Mouse (Mus musculus) kidney, postnatal 14 days (tissue): ENCODE measurements around the gene Fzr1.

ENCODE experiments used
- DNase-seq: peaks from one replicate; pipeline ENCODE4 v3.0.0; 2022; ENCODE audit warnings: mixed read lengths

The Fzr1 gene

DNA sequence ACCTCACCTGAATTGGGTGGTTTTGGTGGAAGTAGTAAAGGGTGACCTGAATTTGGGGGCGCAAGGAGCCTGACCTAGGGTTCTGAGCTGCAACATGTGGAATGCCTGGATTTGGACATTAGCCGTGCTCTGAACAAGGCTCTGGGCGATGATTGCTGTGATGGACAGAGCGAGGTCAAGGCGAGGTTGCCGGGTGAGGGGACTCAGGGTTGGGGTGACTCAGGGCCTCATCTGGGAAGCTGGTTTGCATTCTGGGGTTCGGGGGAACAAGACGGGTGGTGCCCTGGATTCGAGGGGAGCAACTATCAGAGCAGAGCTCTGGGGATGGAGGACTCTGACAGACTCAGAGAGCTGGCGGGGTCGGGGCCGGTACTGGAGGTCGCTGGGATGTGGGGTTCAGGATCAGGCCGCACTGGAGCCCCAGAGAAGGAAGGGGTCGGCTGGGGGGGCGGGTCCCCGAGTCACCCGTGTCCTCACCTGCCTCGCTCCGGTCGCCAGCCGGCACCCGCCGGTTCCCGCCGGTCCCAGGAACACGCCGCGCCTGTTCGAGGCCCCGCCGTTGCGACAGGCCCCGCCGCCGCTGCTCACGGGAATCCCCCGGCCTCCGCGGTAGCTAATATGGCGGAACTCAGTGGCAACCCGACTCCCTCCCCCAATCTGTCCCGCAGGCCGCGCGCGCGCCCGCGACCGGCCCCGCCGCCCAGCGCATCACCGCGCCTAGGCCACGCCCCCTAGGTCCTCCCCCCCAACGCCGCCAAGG lies at the start of gene Fzr1:
Gene Fzr1, minus strand, starts transcription at position 724 of the 760 bp plus-strand sequence.
- no peak for DNase-seq

GRCm38 (mm10) chr10:81427804-81428506 lies 49.6 kb upstream of the Fzr1 start:
- peak; percentile 13 for DNase-seq

DNA sequence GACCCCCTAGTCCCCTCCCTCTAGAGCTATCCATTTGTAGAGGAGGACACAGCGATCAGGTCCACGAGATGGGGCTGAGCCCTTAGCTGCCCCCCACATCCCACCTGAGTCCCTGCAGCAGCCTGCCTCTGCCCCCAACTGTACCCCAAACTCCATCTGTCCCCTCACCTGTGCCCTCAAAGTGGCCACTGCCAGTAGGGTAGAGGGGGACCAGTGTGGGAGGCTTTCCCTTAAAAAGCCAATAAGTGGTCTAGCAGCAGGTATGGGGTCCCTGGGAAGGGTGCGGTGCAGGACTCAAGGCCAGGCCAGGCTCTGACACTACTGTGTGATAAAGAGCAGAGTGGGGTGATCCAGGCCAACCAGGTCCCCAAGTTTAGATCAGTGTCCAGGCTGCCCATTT lies 49.0 kb upstream of the Fzr1 start:
- no peak for DNase-seq

DNA sequence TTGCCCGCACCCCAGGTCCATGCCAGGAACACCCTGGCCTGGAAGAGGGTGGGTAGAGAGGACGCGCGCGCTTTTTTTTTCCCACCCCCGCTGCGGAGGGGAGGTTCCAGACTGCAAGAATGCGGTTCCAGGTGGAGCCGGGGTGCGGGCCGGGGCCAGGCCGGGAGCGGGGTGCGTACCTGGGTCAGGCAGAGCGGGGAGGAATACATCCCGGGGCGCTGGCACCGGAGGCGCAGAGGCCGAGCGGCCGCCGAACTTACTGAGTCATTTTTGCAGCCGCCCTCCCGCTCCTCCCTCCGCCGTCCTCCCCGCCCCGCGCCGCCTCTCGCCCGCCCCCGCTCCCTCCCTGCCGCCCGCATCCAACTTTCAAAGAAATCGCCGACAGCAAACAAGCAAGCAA lies 48.6 kb upstream of the Fzr1 start:
- peak; percentile 82 for DNase-seq

DNA sequence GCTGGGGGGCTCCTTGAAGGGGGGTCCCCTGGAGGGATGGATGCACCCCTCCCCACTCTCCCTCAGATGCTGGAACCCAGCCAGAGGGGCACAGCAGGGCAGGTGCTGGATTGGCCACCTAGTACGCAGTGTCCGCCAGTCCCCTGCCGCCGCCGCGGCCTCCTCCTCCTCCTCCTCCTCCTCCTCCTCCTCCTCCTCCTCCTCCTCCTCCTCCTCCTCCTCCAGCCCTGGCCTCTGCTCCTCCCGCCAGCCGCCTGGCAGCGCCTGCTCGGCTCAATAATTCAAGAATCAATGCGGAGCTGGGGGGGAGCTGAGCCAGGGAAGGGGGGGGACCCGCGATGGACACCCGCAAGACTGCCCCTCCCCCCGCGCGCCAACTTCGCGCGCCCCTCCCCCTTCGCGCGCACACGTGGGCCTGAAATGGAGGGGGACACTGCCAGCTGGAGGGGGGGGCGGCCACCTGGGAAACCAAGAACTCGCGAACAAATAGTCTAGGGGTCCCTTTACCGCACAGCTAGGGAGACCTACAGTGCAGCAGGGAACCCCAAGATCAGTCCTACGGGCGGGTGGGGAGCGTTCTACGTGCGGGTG lies 47.9 kb upstream of the Fzr1 start:
- peak; percentile 41 for DNase-seq

DNA sequence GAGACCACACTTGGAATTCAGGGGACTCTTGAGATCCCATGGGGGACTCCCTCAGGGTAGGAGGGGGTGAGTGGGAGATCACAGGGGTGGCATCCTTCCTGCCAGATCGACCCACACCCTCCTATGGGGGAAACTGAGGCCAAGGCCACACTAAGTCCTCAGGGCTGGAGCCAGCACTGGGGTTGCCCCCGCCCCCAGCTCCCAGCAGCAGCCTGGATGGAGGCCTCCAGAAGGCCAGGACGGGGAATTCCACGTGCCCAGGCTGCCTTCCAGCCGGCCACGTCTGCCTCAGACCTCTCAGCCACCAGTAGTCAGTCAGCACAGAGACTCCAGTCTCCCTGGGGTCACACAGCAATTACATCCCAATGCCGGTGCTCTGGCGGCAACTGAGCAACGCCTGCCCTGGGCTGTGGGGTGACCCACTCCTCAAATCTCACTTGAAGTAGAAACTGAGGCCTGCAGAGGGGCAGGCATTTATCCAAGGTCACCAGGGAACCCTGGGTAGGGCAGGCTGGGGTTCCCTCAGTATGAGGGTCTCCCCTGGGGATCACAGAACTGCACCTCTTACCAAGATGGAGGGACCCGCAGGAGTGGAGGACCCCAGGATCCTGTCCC lies 47.0 kb upstream of the Fzr1 start:
- peak; percentile 56 for DNase-seq

GRCm38 (mm10) chr10:81424246-81425051 lies 46.1 kb upstream of the Fzr1 start:
- peak; percentile 82 for DNase-seq

GRCm38 (mm10) chr10:81423476-81424245 lies 45.3 kb upstream of the Fzr1 start:
- peak; percentile 7 for DNase-seq

DNA sequence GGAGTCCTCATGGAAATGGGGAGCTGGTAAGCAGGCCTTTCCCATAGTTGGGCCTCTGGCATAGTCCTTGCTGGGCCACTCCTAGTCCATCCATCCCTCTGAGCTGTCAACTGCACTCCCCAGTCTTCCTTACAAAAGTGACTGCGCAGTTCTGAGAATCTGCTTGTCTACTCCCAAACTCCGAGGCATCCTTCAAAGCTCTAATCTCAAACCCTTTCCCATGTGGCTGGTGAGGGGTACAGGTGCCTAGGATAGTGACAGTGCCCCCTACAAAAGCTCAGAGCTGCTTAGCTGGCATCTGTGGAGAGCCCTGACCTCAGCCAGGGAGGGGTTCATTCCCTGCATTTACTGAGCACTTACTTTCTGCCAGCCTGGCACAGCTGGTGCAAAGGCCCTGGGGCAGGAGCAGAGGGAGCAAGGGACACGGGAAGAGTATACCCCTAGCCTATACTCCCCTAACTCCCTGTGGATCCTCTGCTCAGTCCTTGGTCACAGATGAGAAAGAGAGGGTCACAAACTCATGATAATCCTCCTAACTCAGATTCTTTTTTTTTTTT lies 44.4 kb upstream of the Fzr1 start:
- DNase-seq = no peak

GRCm38 (mm10) chr10:81422191-81422590 lies 43.9 kb upstream of the Fzr1 start:
- DNase-seq = no peak

DNA sequence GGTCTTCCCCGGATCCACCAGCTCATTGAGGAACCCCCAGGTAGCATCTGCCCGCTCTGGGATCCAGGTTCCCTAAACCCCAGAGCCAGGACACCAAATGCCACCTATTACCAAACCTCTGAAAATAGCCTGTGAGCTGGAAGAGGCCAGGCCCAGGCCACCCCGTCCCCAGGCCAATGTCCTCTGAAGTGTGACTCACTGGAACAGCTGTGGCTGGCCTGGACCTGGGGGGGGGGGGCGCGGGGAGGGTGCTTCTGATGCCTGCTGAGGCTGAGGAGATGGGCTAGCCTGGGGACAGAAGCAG lies 43.4 kb upstream of the Fzr1 start:
- peak; percentile 9 for DNase-seq

GRCm38 (mm10) chr10:81421041-81421796 lies 42.9 kb upstream of the Fzr1 start:
- DNase-seq = no peak

DNA sequence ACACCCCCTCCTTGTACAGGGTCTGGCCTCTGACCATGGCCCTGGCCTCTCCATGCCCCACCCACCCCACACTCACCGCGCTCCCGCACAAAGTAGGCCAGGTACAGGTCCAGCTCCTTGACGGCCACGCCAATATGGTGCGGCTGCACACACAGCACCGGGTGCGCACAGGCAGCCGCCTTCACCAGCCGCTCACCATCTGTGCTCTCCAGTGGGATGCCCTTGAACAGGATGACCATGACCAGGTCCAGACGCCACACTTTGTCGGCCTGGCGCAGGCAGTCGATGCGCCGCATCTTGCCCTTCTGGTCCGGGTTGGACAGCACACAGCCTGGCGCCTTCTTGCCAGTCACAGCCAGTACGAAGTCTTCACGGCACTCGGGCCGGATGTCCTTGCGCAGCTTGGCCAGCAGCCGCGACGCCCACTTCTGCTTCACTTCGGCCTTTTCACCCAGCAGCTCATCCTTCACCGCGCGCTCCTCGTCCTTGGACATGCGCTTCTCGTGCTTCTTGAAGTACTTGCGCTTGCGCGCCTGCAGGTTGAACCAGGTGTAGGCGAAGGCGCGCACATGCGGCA lies 42.0 kb upstream of the Fzr1 start:
- peak; percentile 15 for DNase-seq

DNA sequence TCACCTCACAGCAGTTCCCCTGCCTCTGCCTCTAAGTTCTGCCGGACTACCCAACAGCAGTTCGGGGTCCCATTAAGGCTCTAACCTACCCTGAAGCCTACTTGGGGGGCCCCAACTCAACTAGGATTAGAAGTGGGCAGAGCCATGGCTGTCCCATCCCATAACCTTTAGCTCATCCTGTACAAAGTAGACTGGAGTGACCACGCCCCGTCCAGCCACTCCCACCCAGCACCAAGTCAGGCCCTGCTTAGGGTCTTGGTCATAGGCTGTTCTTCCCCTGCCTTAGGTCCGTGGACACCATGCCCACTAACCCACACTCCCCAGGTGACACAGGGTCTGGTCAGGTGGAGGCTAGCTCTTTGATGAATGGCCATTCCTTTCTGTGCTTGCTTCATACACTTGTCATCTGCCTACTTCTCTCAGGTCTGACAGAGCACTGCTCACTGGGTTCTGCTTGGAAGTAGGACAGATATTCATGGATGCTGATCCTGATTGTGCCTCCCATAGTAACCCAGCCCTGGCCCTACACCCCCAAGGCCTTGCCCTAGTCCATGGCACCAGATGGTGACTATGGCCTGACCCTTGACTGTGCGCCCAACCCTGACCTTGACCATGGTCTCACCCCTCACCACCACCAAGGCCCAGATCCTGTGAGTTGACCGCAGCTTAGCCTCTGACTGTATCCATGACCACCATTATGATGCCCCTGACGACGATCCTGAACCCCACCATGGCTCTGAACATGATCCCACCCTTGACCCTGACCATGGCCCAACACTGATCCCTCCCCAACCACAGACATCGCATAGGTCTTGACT lies 41.0 kb upstream of the Fzr1 start:
- DNase-seq = peak; percentile 2

DNA sequence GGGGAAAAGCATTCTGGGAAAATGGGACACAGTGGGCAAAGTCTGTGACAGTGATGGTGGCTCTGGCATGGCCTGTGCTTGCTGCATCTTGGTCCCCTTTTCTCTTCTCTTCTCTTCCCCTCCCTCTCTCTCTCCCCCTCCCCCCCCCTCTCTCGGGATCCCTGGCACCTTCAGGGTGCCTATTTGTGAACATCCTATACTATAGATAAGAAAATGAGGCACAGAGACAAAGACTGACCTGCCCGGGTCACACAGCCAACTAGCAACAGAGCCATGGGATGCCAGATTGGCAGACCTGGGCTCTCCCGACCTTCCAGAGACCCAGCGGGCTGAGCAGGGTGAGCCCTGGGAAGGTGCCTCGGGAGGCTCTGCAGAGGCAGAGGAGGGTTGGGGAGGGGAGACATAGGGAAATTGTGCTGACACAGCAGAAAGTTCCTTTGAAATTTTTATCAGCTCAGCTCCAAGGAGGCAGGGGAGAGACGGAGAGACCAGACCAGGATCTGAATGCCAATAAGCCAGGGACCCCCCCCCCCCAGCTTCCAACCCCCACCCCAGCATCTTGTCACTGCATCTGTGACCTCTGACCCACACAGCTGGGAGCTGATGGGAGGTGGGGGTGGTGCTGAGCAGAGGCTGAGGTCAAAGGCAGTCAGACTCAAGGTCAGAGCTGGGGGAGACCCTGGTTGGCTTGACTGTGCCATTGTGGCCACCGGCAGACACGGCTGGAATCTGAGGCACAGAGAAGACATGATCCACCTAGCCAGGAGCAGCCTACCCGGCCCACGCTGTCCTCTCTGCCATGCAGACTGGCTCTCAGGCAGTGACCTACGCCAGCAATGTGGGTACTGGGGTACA lies 40.1 kb upstream of the Fzr1 start:
- no peak for DNase-seq

DNA sequence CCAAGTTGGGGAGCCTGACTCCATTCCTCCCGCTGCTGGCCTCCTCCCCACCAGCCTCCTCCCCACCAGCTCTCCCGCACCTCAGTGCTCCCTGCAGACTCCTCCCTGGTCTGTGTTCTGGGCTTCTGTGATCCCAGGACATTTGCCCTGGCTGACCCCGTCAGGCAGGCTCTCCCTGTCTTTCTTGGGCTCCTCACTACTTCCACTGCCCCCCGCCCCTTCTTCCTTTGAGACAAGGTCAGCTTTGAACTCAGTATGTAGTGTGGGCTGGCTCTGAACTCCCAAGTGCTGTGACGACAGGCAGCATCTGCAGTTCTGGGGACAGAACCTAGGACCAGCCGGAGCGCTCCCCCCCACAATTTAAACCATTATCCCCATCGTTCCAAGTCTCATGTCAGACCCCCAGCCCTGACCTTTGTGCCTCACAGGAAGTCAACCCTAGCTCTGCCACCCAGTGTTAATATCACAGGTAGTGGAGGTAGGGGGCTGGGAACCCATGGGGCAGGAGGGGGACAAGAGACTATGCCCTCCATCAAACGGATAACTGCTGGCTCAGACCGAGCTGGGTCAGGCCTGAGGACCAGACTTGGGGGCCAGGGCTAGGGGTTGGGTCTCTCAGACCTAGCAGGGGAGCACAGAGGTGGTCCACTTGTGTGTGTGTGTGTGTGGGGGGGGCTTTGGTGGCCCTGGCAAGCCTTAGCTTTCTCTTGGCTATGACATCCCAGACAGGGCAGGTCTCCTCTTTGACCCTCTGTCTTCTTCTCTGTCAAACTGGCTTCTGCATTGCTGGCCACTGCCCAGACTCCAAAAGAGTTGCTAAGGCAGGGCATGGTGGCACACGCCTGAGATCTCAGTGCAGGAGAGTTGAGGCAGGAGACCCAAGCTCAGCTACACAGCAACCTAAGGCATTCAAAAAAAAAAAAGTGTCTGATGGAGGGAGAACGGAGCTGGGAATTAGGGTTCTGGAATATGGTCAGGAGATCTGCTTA lies 39.2 kb upstream of the Fzr1 start:
- DNase-seq = no peak

- peak; percentile 91 for DNase-seq
These were observed 38.4 kb upstream of the Fzr1 start for GRCm38 (mm10) chr10:81416581-81417226.
